Mouse (Mus musculus) hindbrain, embryonic 16.5 days (tissue): ENCODE results near the gene Kpnb1. TPM values are rescaled to one million over a fixed set of nuclear protein-coding genes. Genes with fewer than 3 reads are reported as not detected.

ENCODE experiments used
- ATAC-seq: fragments of 200-750 bp; cut with Nextera tagmentation; 2 replicates; pipeline ENCODE4 v1.8.0; 2017; ENCODE audit warnings: moderate TSS enrichment, moderate library complexity
- H3K27ac ChIP-seq: fragments of 300-500 bp; sonication (generic); 2 replicates; pipeline ENCODE4 v1.5.1; 2014; ENCODE audit warnings: low read depth, mild to moderate bottlenecking, control low read depth, low read length, moderate library complexity
- H3K27me3 ChIP-seq: fragments of 300-500 bp; sonication (generic); replicated peaks from 2 replicates; pipeline ENCODE4 v1.6.1; 2014; ENCODE audit warnings: low read length; ENCODE audit not compliant: control insufficient read depth, insufficient read depth
- H3K36me3 ChIP-seq: fragments of 300-500 bp; sonication (generic); 2 replicates; pipeline ENCODE4 v1.6.1; 2014; ENCODE audit warnings: mild to moderate bottlenecking, low read length, moderate library complexity, mixed read lengths; ENCODE audit not compliant: control insufficient read depth, insufficient read depth
- H3K4me1 ChIP-seq: fragments of 300-500 bp; sonication (generic); 2 replicates; pipeline ENCODE4 v1.6.1; 2014; ENCODE audit warnings: low read depth, low read length; ENCODE audit not compliant: control insufficient read depth, insufficient read depth
- H3K4me2 ChIP-seq: fragments of 300-500 bp; sonication (generic); 2 replicates; pipeline ENCODE4 v1.6.1; 2014; ENCODE audit warnings: mild to moderate bottlenecking, low read length, control low read depth, moderate library complexity
- H3K4me3 ChIP-seq: fragments of 300-500 bp; sonication (generic); 2 replicates; pipeline ENCODE4 v1.5.1; 2014; ENCODE audit warnings: mild to moderate bottlenecking, low read length, control low read depth, moderate library complexity
- H3K9ac ChIP-seq: fragments of 300-500 bp; sonication (generic); 2 replicates; pipeline ENCODE4 v1.6.1; 2014; ENCODE audit warnings: low read depth, mild to moderate bottlenecking, control low read depth, low read length, moderate library complexity
- H3K9me3 ChIP-seq: fragments of 300-500 bp; sonication (generic); 2 replicates; pipeline ENCODE4 v1.6.1; 2014; ENCODE audit warnings: mild to moderate bottlenecking, low read length, moderate library complexity; ENCODE audit not compliant: control insufficient read depth
- WGBS: fragments of 180-500 bp; shearing (Covaris S2); extraction: QIAGEN DNeasy Blood & Tissue Kit; methylation state at CpG from one replicate; pipeline ENCODE4 v1.1.7; 2014; 5-methylcytosine and 5-hydroxymethylcytosine counted together
- polyA plus RNA-seq: library from polyadenylated mRNA; unstranded; fragments of >200 nt; fragmentation: Nextera tagmentation; extraction: Ambion mirVana; gene quantifications from 2 replicates; pipeline ENCODE4 v1.2.1, GENCODE M21; 2015

Gene Kpnb1
- polyA plus RNA-seq: 29.7 and 31.4 TPM in 2 replicates

GRCm38 (mm10) chr11:97187764-97188642 is at the start of gene Kpnb1:
TSS of gene Kpnb1 (minus strand) at chr11:97187881.
- under 1% methylated on average over 93 of the region's 101 CpGs for WGBS
- Histone ChIP-seq H3K9ac (peak within 1 kb of the TSS; percentile 87), H3K27me3 (no peaks in the 10 kb centered on the region), H3K9me3 (no peaks in the 10 kb centered on the region), H3K4me2 (peak within 1 kb of the TSS; percentile 84), H3K4me3 (peak within 1 kb of the TSS; percentile 94), H3K27ac (peak within 1 kb of the TSS; percentile 98), H3K36me3 (peaks cover 15% of the 10 kb centered on the region), H3K4me1 (peaks cover 17% of the 10 kb centered on the region)
- ATAC-seq: peak; percentile 97

DNA sequence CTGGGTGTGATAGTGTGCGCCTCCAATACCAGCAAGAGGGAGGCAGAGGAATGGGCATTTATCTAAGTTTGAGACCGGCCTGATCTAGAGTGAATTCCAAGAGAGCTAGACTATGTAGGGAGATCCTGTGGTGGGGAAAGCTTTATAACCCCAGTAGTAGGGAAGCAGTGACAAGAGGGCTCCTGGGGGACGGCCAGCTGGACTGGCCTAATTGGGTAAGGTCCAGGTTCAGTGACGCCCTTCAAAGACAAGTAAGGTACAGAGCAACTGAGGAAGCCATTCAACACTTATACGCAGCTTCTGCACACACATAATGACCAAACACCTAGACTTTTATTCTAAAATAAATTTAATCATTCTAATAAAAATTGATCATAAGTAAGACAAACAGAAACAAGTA is 44.8 kb upstream of the Kpnb1 start:
- Histone ChIP-seq H3K4me1 (no peaks in the 10 kb centered on the region), H3K4me2 (no peak overlapping the region), H3K36me3 (peaks cover 27% of the 10 kb centered on the region), H3K27ac (no peak overlapping the region), H3K4me3 (no peak overlapping the region), H3K9me3 (no peaks in the 10 kb centered on the region), H3K27me3 (no peaks in the 10 kb centered on the region), H3K9ac (no peak overlapping the region)
- ATAC-seq: no peak
- 92% methylated on average over 5 of the region's 5 CpGs for WGBS

GRCm38 (mm10) chr11:97229396-97229795 is 41.7 kb upstream of the Kpnb1 start:
- ATAC-seq: no peak
- no peaks in the 10 kb centered on the region for H3K9me3 ChIP-seq
- WGBS: 93% methylated on average over 2 of the region's 2 CpGs

GRCm38 (mm10) chr11:97228985-97229384 is 41.3 kb upstream of the Kpnb1 start:
- Histone ChIP-seq H3K36me3 (peaks cover 24% of the 10 kb centered on the region), H3K4me1 (no peaks in the 10 kb centered on the region), H3K27ac (no peak overlapping the region), H3K4me3 (no peak overlapping the region), H3K4me2 (no peak overlapping the region), H3K9ac (no peak overlapping the region), H3K27me3 (no peaks in the 10 kb centered on the region), H3K9me3 (no peaks in the 10 kb centered on the region)
- WGBS: 97% methylated on average over 7 of the region's 7 CpGs
- ATAC-seq: no peak

More at GRCm38 (mm10) chr11:97229396-97229795, 41.7 kb upstream of the Kpnb1 start:
- Histone ChIP-seq H3K36me3 (peaks cover 24% of the 10 kb centered on the region), H3K4me2 (no peak overlapping the region), H3K4me3 (no peak overlapping the region), H3K27me3 (no peaks in the 10 kb centered on the region), H3K9ac (no peak overlapping the region), H3K27ac (no peak overlapping the region), H3K4me1 (no peaks in the 10 kb centered on the region)

GRCm38 (mm10) chr11:97226131-97226530 is 38.5 kb upstream of the Kpnb1 start:
- Histone ChIP-seq H3K4me2 (no peak overlapping the region), H3K9ac (no peak overlapping the region), H3K27ac (no peak overlapping the region), H3K4me1 (no peaks in the 10 kb centered on the region), H3K9me3 (no peaks in the 10 kb centered on the region), H3K36me3 (peaks cover 29% of the 10 kb centered on the region), H3K27me3 (no peaks in the 10 kb centered on the region), H3K4me3 (no peak overlapping the region)
- 95% methylated on average over 1 of the region's 1 CpGs for WGBS
- no peak for ATAC-seq

DNA sequence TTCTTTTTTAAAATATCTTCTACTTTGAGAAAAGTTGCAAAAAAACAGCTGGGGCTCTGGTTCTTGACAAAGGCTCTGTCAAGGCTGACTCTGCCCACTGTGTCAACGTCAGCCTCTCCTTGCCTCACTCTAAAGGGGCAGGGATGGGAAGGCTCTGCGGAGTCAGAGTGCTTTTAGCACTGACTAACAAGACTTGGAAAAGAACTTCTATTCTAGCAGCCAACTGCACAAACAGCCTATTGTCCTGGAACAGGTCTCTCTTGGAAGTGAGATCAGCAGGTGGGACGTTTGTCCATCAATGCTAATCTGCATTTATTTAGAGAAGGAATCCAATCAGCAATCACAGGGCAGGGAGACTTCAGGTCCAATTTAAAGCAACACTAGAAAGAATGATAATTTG is 35.8 kb upstream of the Kpnb1 start:
- no peak overlapping the region for H3K27ac ChIP-seq
- no peaks in the 10 kb centered on the region for H3K4me1 ChIP-seq
- H3K9me3 ChIP-seq: no peaks in the 10 kb centered on the region
- peaks cover 32% of the 10 kb centered on the region for H3K36me3 ChIP-seq
- no peak for ATAC-seq
- 35% methylated on average over 3 of the region's 3 CpGs for WGBS
- no peak overlapping the region for H3K4me2 ChIP-seq
- no peaks in the 10 kb centered on the region for H3K27me3 ChIP-seq
- no peak overlapping the region for H3K4me3 ChIP-seq
- no peak overlapping the region for H3K9ac ChIP-seq

- Histone ChIP-seq H3K4me2 (no peak overlapping the region), H3K27ac (no peak overlapping the region), H3K4me1 (no peaks in the 10 kb centered on the region), H3K9me3 (no peaks in the 10 kb centered on the region), H3K4me3 (no peak overlapping the region), H3K27me3 (no peaks in the 10 kb centered on the region), H3K9ac (no peak overlapping the region), H3K36me3 (peaks cover 35% of the 10 kb centered on the region)
- no peak for ATAC-seq
- 99% methylated on average over 2 of the region's 2 CpGs for WGBS
Measured at GRCm38 (mm10) chr11:97221611-97222010, 33.9 kb upstream of the Kpnb1 start.

DNA sequence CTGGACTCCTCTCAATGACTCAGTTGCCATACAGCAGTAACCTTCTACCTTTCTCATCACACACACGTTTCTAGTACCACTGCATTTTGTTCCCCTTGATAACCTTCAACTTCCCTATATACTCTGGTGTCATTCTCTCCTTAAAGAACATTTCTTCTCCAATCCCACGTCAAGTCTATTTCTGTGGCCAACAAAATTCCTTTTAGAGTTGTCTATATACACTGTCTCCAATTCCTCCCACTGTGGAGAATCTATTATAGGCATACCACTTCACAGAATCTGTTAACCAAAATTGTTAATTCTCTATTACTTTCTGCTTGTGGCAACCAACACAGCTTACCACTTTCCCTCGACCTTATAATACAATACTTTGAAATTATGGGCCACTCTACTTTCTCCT is 32.5 kb upstream of the Kpnb1 start:
- no peak overlapping the region for H3K4me2 ChIP-seq
- WGBS: 86% methylated on average over 3 of the region's 3 CpGs

DNA sequence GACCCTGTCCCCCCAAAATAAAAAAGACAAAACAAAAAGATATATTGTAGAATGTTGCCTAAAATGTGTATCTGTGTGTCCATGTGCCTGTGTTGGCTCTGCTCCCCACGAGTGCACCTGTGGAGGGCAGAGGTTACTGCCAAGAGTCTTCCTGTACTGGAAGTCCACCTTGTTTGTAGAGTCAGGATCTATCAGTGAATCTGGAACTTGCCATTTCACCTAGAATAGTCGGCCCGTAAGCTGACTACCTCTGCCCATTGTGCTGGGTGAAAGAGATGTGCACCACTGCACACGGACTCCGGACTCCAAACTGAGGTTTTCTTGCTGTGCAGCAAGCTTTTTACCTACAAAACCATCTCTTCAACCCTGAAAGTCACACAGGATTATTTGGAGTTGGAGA is 26.7 kb upstream of the Kpnb1 start:
- Histone ChIP-seq H3K4me3 (no peak overlapping the region), H3K4me2 (no peak overlapping the region), H3K36me3 (peaks cover 37% of the 10 kb centered on the region), H3K9ac (no peak overlapping the region), H3K27me3 (no peaks in the 10 kb centered on the region), H3K27ac (no peak overlapping the region), H3K4me1 (no peaks in the 10 kb centered on the region), H3K9me3 (no peaks in the 10 kb centered on the region)
- ATAC-seq: no peak
- 92% methylated on average over 5 of the region's 5 CpGs for whole genome bisulfite sequencing

More for the DNA sequence above, 32.5 kb upstream of the Kpnb1 start:
- Histone ChIP-seq H3K9ac (no peak overlapping the region), H3K9me3 (no peaks in the 10 kb centered on the region), H3K4me3 (no peak overlapping the region), H3K27ac (no peak overlapping the region), H3K27me3 (no peaks in the 10 kb centered on the region), H3K4me1 (no peaks in the 10 kb centered on the region), H3K36me3 (peaks cover 35% of the 10 kb centered on the region)
- ATAC-seq: no peak
